ENCODE assay signal across 10 mouse cellular contexts in genomic region chrX:13054612-13055011, GRCm38 (mm10).
DNase-seq lines count a peak whose midpoint lies in the region.
"Had no signal": no experiment of that assay in that cellular context is flagged by ENCODE, and none has a peak within 500 bp of the region (broad histone marks: within the 10 kb centered on the region; RNA-seq: fewer than 3 reads in every experiment).

No protein-coding gene starts in this region.

- peak; percentile 47 for DNase-seq in spleen, adult 12 weeks (ENCODE audit: low spot score)
- no peak for DNase-seq in spleen, adult 18-20 months
- DNase-seq in c-Kit-negative CD71-positive TER-119-positive erythroid progenitor cells, embryonic 14.5 days (ENCODE audit: low read depth, low spot score), result peak; percentile 57
- DNase-seq in liver, result peak; percentile 68
- DNase-seq in spleen, postnatal 4 days (ENCODE audit: low spot score in 2 of 2), result peak; percentile 67
- no peak for DNase-seq in layer of hippocampus, adult 9-11 months
- DNase-seq in T-cell, adult 2 months (ENCODE audit: low spot score), result no peak
- DNase-seq: cerebellum, postnatal 25 days; gastrocnemius, postnatal 10 days; kidney, postnatal 10 days had no signal

Comparison
In these comparisons a context has a peak if more than half of its experiments do, and no peak if none do; other contexts are left out.
1. DNase-seq: peak in spleen, adult 12 weeks (single experiment), c-Kit-negative CD71-positive TER-119-positive erythroid progenitor cells, embryonic 14.5 days (single experiment), liver (single experiment) and spleen, postnatal 4 days (2 of 2); none in spleen, adult 18-20 months (0 of 2), layer of hippocampus, adult 9-11 months (single experiment) and T-cell, adult 2 months (single experiment).